Mouse (Mus musculus): ENCODE data around the gene Lgals12. TPM values are rescaled to one million over a fixed set of nuclear protein-coding genes. Genes with fewer than 3 reads are reported as not detected.

Lgals12 gene
- polyA plus RNA-seq, 1 experiment from 2014 or later: 2.1 TPM

- H3K4me2 ChIP-seq (ENCODE audit: low read depth, low read length): peak overlapping the region; percentile 76
- H3K27me3 ChIP-seq (replicated peaks; ENCODE audit: control insufficient read depth, insufficient read depth, low read length): no peaks in the 10 kb centered on the region; the same call in 1 of the 2 replicates
- no peak overlapping the region for H3K27ac ChIP-seq (replicated peaks; ENCODE audit: low read depth, low read length)
- no peaks in the 10 kb centered on the region for H3K36me3 ChIP-seq (ENCODE audit: control insufficient read depth, insufficient read depth, low read length)
- 6% methylated on average over 4 of the region's 4 CpGs for WGBS
- peak overlapping the region; percentile 44 for H3K4me3 ChIP-seq (ENCODE audit: low read depth, low read length)
- peak overlapping the region; percentile 56; the same call in 1 of the 2 replicates for H3K9ac ChIP-seq (ENCODE audit: low read depth, low read length)
- ATAC-seq (ENCODE audit: low read depth): no peak
- no peaks in the 10 kb centered on the region for H3K9me3 ChIP-seq (ENCODE audit: control insufficient read depth, low read length)
- no peak for DNase-seq (ENCODE audit: low spot score)
- H3K4me1 ChIP-seq (ENCODE audit: control insufficient read depth, insufficient read depth, low read length): peaks cover 19% of the 10 kb centered on the region
Observed at GRCm38 (mm10) chr19:7557844-7558243, 49.1 kb downstream of the Lgals12 start.

- Histone ChIP-seq H3K9ac (ENCODE audit: low read depth, low read length) (peak within 1 kb of the TSS; percentile 56), H3K36me3 (ENCODE audit: control insufficient read depth, insufficient read depth, low read length) (no peaks in the 10 kb centered on the region), H3K4me2 (ENCODE audit: low read depth, low read length) (peak within 1 kb of the TSS; percentile 76), H3K4me3 (ENCODE audit: low read depth, low read length) (peak within 1 kb of the TSS; percentile 44), H3K9me3 (ENCODE audit: control insufficient read depth, low read length) (no peaks in the 10 kb centered on the region), H3K4me1 (ENCODE audit: control insufficient read depth, insufficient read depth, low read length) (peaks cover 16% of the 10 kb centered on the region), H3K27ac (replicated peaks; ENCODE audit: low read depth, low read length) (no peak within 1 kb of the TSS), H3K27me3 (replicated peaks; ENCODE audit: control insufficient read depth, insufficient read depth, low read length) (no peaks in the 10 kb centered on the region; the same call in 1 of the 2 replicates)
- ATAC-seq (ENCODE audit: low read depth): peak; percentile 86
- DNase-seq (ENCODE audit: low spot score): peak; percentile 83
- WGBS: 0% methylated on average over 27 of the region's 27 CpGs
Observed at GRCm38 (mm10) chr19:7557328-7557822, 49.6 kb downstream of the Lgals12 start, which contains the start of gene Pla2g16. TSS of gene Pla2g16 (plus strand) at chr19:7557459.

- Histone ChIP-seq H3K36me3 (ENCODE audit: control insufficient read depth, insufficient read depth, low read length) (no peaks in the 10 kb centered on the region), H3K27me3 (replicated peaks; ENCODE audit: control insufficient read depth, insufficient read depth, low read length) (no peaks in the 10 kb centered on the region; the same call in 1 of the 2 replicates), H3K4me1 (ENCODE audit: control insufficient read depth, insufficient read depth, low read length) (peaks cover 16% of the 10 kb centered on the region), H3K27ac (replicated peaks; ENCODE audit: low read depth, low read length) (no peak overlapping the region), H3K9me3 (ENCODE audit: control insufficient read depth, low read length) (no peaks in the 10 kb centered on the region), H3K9ac (ENCODE audit: low read depth, low read length) (no peak overlapping the region), H3K4me2 (ENCODE audit: low read depth, low read length) (no peak overlapping the region), H3K4me3 (ENCODE audit: low read depth, low read length) (no peak overlapping the region)
- ATAC-seq (ENCODE audit: low read depth): no peak
- WGBS: 86% methylated on average over 1 of the region's 1 CpGs
- no peak for DNase-seq (ENCODE audit: low spot score)
Observed at GRCm38 (mm10) chr19:7556641-7557040, 50.4 kb downstream of the Lgals12 start.

GRCm38 (mm10) chr19:7554881-7555280 lies 52.1 kb downstream of the Lgals12 start:
- Histone ChIP-seq H3K36me3 (ENCODE audit: control insufficient read depth, insufficient read depth, low read length) (no peaks in the 10 kb centered on the region), H3K9me3 (ENCODE audit: control insufficient read depth, low read length) (no peaks in the 10 kb centered on the region), H3K27ac (replicated peaks; ENCODE audit: low read depth, low read length) (no peak overlapping the region), H3K27me3 (replicated peaks; ENCODE audit: control insufficient read depth, insufficient read depth, low read length) (no peaks in the 10 kb centered on the region; the same call in 1 of the 2 replicates), H3K4me3 (ENCODE audit: low read depth, low read length) (no peak overlapping the region), H3K4me2 (ENCODE audit: low read depth, low read length) (no peak overlapping the region), H3K9ac (ENCODE audit: low read depth, low read length) (no peak overlapping the region), H3K4me1 (ENCODE audit: control insufficient read depth, insufficient read depth, low read length) (peaks cover 13% of the 10 kb centered on the region)
- DNase-seq (ENCODE audit: low spot score) (no peak), ATAC-seq (ENCODE audit: low read depth) (no peak)
- 73% methylated on average over 4 of the region's 4 CpGs for WGBS

GRCm38 (mm10) chr19:7553441-7553840 lies 53.6 kb downstream of the Lgals12 start:
- Histone ChIP-seq H3K9ac (ENCODE audit: low read depth, low read length) (no peak overlapping the region), H3K4me2 (ENCODE audit: low read depth, low read length) (no peak overlapping the region), H3K4me3 (ENCODE audit: low read depth, low read length) (no peak overlapping the region), H3K27ac (replicated peaks; ENCODE audit: low read depth, low read length) (no peak overlapping the region), H3K4me1 (ENCODE audit: control insufficient read depth, insufficient read depth, low read length) (peaks cover 12% of the 10 kb centered on the region), H3K9me3 (ENCODE audit: control insufficient read depth, low read length) (no peaks in the 10 kb centered on the region), H3K27me3 (replicated peaks; ENCODE audit: control insufficient read depth, insufficient read depth, low read length) (no peaks in the 10 kb centered on the region; the same call in 1 of the 2 replicates), H3K36me3 (ENCODE audit: control insufficient read depth, insufficient read depth, low read length) (no peaks in the 10 kb centered on the region)
- ATAC-seq (ENCODE audit: low read depth) (no peak), DNase-seq (ENCODE audit: low spot score) (no peak)

GRCm38 (mm10) chr19:7552301-7552673 lies 54.7 kb downstream of the Lgals12 start:
- no peak overlapping the region for H3K4me3 ChIP-seq (ENCODE audit: low read depth, low read length)
- H3K4me1 ChIP-seq (ENCODE audit: control insufficient read depth, insufficient read depth, low read length): peaks cover 3% of the 10 kb centered on the region; the same call in 1 of the 2 replicates
- no peaks in the 10 kb centered on the region for H3K27me3 ChIP-seq (replicated peaks; ENCODE audit: control insufficient read depth, insufficient read depth, low read length)
- H3K9me3 ChIP-seq (ENCODE audit: control insufficient read depth, low read length): no peaks in the 10 kb centered on the region
- ATAC-seq (ENCODE audit: low read depth) (no peak), DNase-seq (ENCODE audit: low spot score) (no peak)
- no peaks in the 10 kb centered on the region for H3K36me3 ChIP-seq (ENCODE audit: control insufficient read depth, insufficient read depth, low read length)
- 70% methylated on average over 2 of the region's 2 CpGs for WGBS
- no peak overlapping the region for H3K27ac ChIP-seq (replicated peaks; ENCODE audit: low read depth, low read length)
- H3K4me2 ChIP-seq (ENCODE audit: low read depth, low read length): no peak overlapping the region
- no peak overlapping the region for H3K9ac ChIP-seq (ENCODE audit: low read depth, low read length)

- Histone ChIP-seq H3K27ac (replicated peaks; ENCODE audit: low read depth, low read length) (no peak overlapping the region), H3K4me3 (ENCODE audit: low read depth, low read length) (no peak overlapping the region), H3K9me3 (ENCODE audit: control insufficient read depth, low read length) (no peaks in the 10 kb centered on the region), H3K36me3 (ENCODE audit: control insufficient read depth, insufficient read depth, low read length) (no peaks in the 10 kb centered on the region), H3K4me2 (ENCODE audit: low read depth, low read length) (no peak overlapping the region), H3K27me3 (replicated peaks; ENCODE audit: control insufficient read depth, insufficient read depth, low read length) (no peaks in the 10 kb centered on the region), H3K9ac (ENCODE audit: low read depth, low read length) (no peak overlapping the region), H3K4me1 (ENCODE audit: control insufficient read depth, insufficient read depth, low read length) (no peaks in the 10 kb centered on the region)
- DNase-seq (ENCODE audit: low spot score) (no peak), ATAC-seq (ENCODE audit: low read depth) (no peak)
- 58% methylated on average over 4 of the region's 4 CpGs for WGBS
Observed at GRCm38 (mm10) chr19:7551550-7552300, 55.3 kb downstream of the Lgals12 start.

GRCm38 (mm10) chr19:7548924-7549323 lies 58.1 kb downstream of the Lgals12 start:
- DNase-seq (ENCODE audit: low spot score) (no peak), ATAC-seq (ENCODE audit: low read depth) (no peak)
- Histone ChIP-seq H3K4me1 (ENCODE audit: control insufficient read depth, insufficient read depth, low read length) (no peaks in the 10 kb centered on the region), H3K9ac (ENCODE audit: low read depth, low read length) (no peak overlapping the region), H3K4me2 (ENCODE audit: low read depth, low read length) (no peak overlapping the region), H3K27ac (replicated peaks; ENCODE audit: low read depth, low read length) (no peak overlapping the region), H3K36me3 (ENCODE audit: control insufficient read depth, insufficient read depth, low read length) (no peaks in the 10 kb centered on the region), H3K4me3 (ENCODE audit: low read depth, low read length) (no peak overlapping the region), H3K27me3 (replicated peaks; ENCODE audit: control insufficient read depth, insufficient read depth, low read length) (no peaks in the 10 kb centered on the region), H3K9me3 (ENCODE audit: control insufficient read depth, low read length) (peaks cover 3% of the 10 kb centered on the region; the same call in 1 of the 2 replicates)
- WGBS: 93% methylated on average over 3 of the region's 3 CpGs
